Mouse (Mus musculus): ENCODE data around the gene Wfdc15b.

GRCm38 (mm10) chr2:164219295-164219694 lies 2.2 kb downstream of the Wfdc15b start:
- TF ChIP-seq POLR2A (IDR thresholded peaks at IDR 0.05; ENCODE audit: borderline replicate concordance, low read depth, low read length) (no peak), CTCF (IDR thresholded peaks at IDR 0.05; ENCODE audit: low read depth, low read length) (no peak)
